Mouse (Mus musculus): ENCODE data around the gene Aldh1a3. TPM values are rescaled to one million over a fixed set of nuclear protein-coding genes. Genes with fewer than 3 reads are reported as not detected.

The Aldh1a3 gene
- total and polyA plus RNA-seq, 3 experiments, result 0.35 to 4.6 (median 1.0) TPM

DNA sequence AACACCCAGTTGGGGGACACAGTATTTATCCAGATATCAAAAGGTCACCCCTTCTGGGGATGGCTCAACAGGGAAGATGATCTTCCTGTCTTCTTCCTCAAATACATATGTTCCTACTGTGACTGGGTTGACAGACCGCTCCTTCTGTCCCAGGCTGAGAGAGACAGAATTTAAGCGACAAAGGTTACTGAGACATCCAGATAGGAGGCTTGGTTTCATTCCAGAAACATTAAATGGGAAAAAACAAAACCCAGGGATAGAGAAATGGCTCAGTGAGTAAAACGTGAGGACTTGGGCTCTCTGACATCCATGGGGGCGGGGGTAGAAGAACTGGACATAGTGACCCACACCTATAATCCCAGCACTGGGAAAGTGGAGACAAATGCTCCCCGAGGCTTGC, 24.4 kb downstream of the Aldh1a3 start:
- in situ Hi-C loops (cut with MboI; ENCODE audit: low pct_ligation_motif_present, low pct_unique_long_range_greater_than_20kb, low sequenced_read_pairs), result loop anchor here (10.0 kb wide), 1 partner anchor 252 kb away; no protein-coding TSS in a partner anchor
- H3K36me3 ChIP-seq (replicated peaks in 1 of 2; ENCODE audit: control insufficient read depth in 1 of 2, insufficient read depth in 1 of 2, low read length in 1 of 2), result no peaks in the 10 kb centered on the region
- H3K4me1 ChIP-seq (ENCODE audit: control insufficient read depth in 1 of 2, insufficient read depth in 2 of 2), result no peaks in the 10 kb centered on the region
- no peak overlapping the region for H3K9ac ChIP-seq (ENCODE audit: insufficient read depth, low read depth)
- DNase-seq (ENCODE audit: extremely low read depth), result no peak
- dilution Hi-C loops (cut with MboI; ENCODE audit: extremely low pct_ligation_motif_present, extremely low pct_unique_long_range_greater_than_20kb, low sequenced_read_pairs), result no loop called here
- TF ChIP-seq MXI1 (IDR thresholded peaks at IDR 0.05; ENCODE audit: low read depth, low read length) (no peak), MEF2A (IDR thresholded peaks at IDR 0.05; ENCODE audit: borderline replicate concordance, low read depth, low read length) (no peak), MAFK (IDR thresholded peaks at IDR 0.05; ENCODE audit: insufficient replicate concordance, low read length) (no peak), SMC3 (IDR thresholded peaks at IDR 0.05; ENCODE audit: low read depth, low read length) (no peak), CHD1 (IDR thresholded peaks at IDR 0.05; ENCODE audit: low read depth, low read length) (no peak), ZMIZ1 (IDR thresholded peaks at IDR 0.05; ENCODE audit: low read depth, low read length) (no peak), POLR2A (IDR thresholded peaks at IDR 0.05; ENCODE audit: low read depth, low read length) (no peak), JUN (IDR thresholded peaks at IDR 0.05; ENCODE audit: insufficient read depth, low read depth, low read length) (no peak), ZC3H11A (IDR thresholded peaks at IDR 0.05; ENCODE audit: low read depth, low read length) (no peak), ZKSCAN1 (IDR thresholded peaks at IDR 0.05; ENCODE audit: borderline replicate concordance, low read depth, low read length) (no peak), MAZ (IDR thresholded peaks at IDR 0.05; ENCODE audit: low read depth, low read length) (no peak)
- no peak overlapping the region for H3K4me3 ChIP-seq (replicated peaks in 1 of 3; ENCODE audit: low read depth in 2 of 3, low read length in 2 of 3, poor library complexity in 1 of 3)
- no peak overlapping the region for H3K4me2 ChIP-seq (ENCODE audit: insufficient read depth, low read depth, poor library complexity, severe bottlenecking)
- no peaks in the 10 kb centered on the region for H3K79me2 ChIP-seq (replicated peaks; ENCODE audit: control insufficient read depth, extremely low read depth, insufficient read depth, poor library complexity, severe bottlenecking)
- H3K27ac ChIP-seq (ENCODE audit: insufficient read depth, low read depth), result no peak overlapping the region
- H3K9me3 ChIP-seq (replicated peaks; ENCODE audit: low read length), result no peaks in the 10 kb centered on the region
- peaks cover 63% of the 10 kb centered on the region for H3K27me3 ChIP-seq (replicated peaks)

DNA sequence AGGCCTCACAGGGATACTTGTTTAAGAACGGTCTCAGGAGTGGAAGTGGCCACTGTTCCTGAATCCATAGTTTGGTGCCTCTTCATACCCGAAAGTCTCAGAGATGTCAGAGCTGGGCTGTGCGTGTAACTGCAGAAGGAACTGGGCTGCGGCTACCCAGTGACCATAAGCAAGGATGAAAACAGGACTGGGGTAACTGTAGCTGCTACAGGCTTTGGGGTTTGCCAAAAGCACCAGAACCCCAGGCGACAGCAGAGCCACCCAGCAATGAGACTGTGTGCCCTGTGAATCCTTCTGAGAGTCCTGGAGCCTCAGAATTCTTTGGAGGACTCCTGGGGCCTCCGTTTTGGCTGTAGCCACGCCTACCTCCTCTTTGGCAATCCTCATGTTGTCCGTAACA, 25.7 kb downstream of the Aldh1a3 start:
- Histone ChIP-seq H3K36me3 (replicated peaks in 1 of 2; ENCODE audit: control insufficient read depth in 1 of 2, insufficient read depth in 1 of 2, low read length in 1 of 2) (no peaks in the 10 kb centered on the region), H3K27me3 (replicated peaks) (peaks cover 64% of the 10 kb centered on the region), H3K9me3 (replicated peaks; ENCODE audit: low read length) (no peaks in the 10 kb centered on the region), H3K4me2 (ENCODE audit: insufficient read depth, low read depth, poor library complexity, severe bottlenecking) (no peak overlapping the region), H3K27ac (ENCODE audit: insufficient read depth, low read depth) (no peak overlapping the region), H3K4me1 (ENCODE audit: control insufficient read depth in 1 of 2, insufficient read depth in 2 of 2) (no peaks in the 10 kb centered on the region), H3K4me3 (replicated peaks in 1 of 3; ENCODE audit: low read depth in 2 of 3, low read length in 2 of 3, poor library complexity in 1 of 3) (no peak overlapping the region), H3K79me2 (replicated peaks; ENCODE audit: control insufficient read depth, extremely low read depth, insufficient read depth, poor library complexity, severe bottlenecking) (no peaks in the 10 kb centered on the region), H3K9ac (ENCODE audit: insufficient read depth, low read depth) (no peak overlapping the region)
- no peak for DNase-seq (ENCODE audit: extremely low read depth)
- no peak for TF ChIP-seq MAX (IDR thresholded peaks at IDR 0.05; ENCODE audit: low read length)
- no peak for TF ChIP-seq MAZ (IDR thresholded peaks at IDR 0.05; ENCODE audit: low read depth, low read length)
- TF ChIP-seq MXI1 (IDR thresholded peaks at IDR 0.05; ENCODE audit: low read depth, low read length), result no peak
- TF ChIP-seq SIN3A (IDR thresholded peaks at IDR 0.05; ENCODE audit: low read length), result no peak
- no peak for TF ChIP-seq SMC3 (IDR thresholded peaks at IDR 0.05; ENCODE audit: low read depth, low read length)
- no peak for TF ChIP-seq IRF4 (IDR thresholded peaks at IDR 0.05; ENCODE audit: low read depth, low read length)
- TF ChIP-seq E2F4 (IDR thresholded peaks at IDR 0.05; ENCODE audit: insufficient replicate concordance, low read depth, low read length), result no peak
- in situ Hi-C loops (cut with MboI; ENCODE audit: low pct_ligation_motif_present, low pct_unique_long_range_greater_than_20kb, low sequenced_read_pairs), result loop anchor here (10.0 kb wide), 1 partner anchor 253 kb away; no protein-coding TSS in a partner anchor
- dilution Hi-C loops (cut with MboI; ENCODE audit: extremely low pct_ligation_motif_present, extremely low pct_unique_long_range_greater_than_20kb, low sequenced_read_pairs), result no loop called here
